Mouse (Mus musculus) midbrain, embryonic 12.5 days (tissue): ENCODE results near the gene Tsc22d1. TPM values are rescaled to one million over a fixed set of nuclear protein-coding genes. Genes with fewer than 3 reads are reported as not detected.

ENCODE experiments used
- ATAC-seq: fragments of 200-750 bp; cut with Nextera tagmentation; 2 replicates; pipeline ENCODE4 v1.8.0; 2017; ENCODE audit warnings: low read depth, moderate TSS enrichment, moderate library complexity; ENCODE audit not compliant: low FRiP score
- H3K27ac ChIP-seq: fragments of 300-500 bp; sonication (generic); replicated peaks from 2 replicates; pipeline ENCODE4 v1.5.1; 2016; ENCODE audit warnings: mild to moderate bottlenecking
- H3K27me3 ChIP-seq: fragments of 300-500 bp; sonication (generic); 2 replicates; pipeline ENCODE4 v1.6.1; 2016; ENCODE audit warnings: mild to moderate bottlenecking
- H3K36me3 ChIP-seq: fragments of 300-500 bp; sonication (generic); 2 replicates; pipeline ENCODE4 v1.6.1; 2016
- H3K4me1 ChIP-seq: fragments of 300-500 bp; sonication (generic); 2 replicates; pipeline ENCODE4 v1.6.1; 2016
- H3K4me2 ChIP-seq: fragments of 300-500 bp; sonication (generic); replicated peaks from 2 replicates; pipeline ENCODE4 v1.6.1; 2016; ENCODE audit warnings: mild to moderate bottlenecking, moderate library complexity
- H3K4me3 ChIP-seq: fragments of 300-500 bp; sonication (generic); 2 replicates; pipeline ENCODE4 v1.5.1; 2016; ENCODE audit warnings: mild to moderate bottlenecking
- H3K9ac ChIP-seq: fragments of 300-500 bp; sonication (generic); replicated peaks from 2 replicates; pipeline ENCODE4 v1.6.1; 2016; ENCODE audit warnings: mild to moderate bottlenecking, moderate library complexity
- H3K9me3 ChIP-seq: fragments of 300-500 bp; sonication (generic); 2 replicates; pipeline ENCODE4 v1.6.1; 2016; ENCODE audit warnings: mild to moderate bottlenecking
- WGBS: fragments of 180-500 bp; shearing (Covaris S2); methylation state at CpG from one replicate; pipeline ENCODE4 v1.1.7; 2016; 5-methylcytosine and 5-hydroxymethylcytosine counted together
- polyA plus RNA-seq: library from polyadenylated mRNA; unstranded; fragments of >200 nt; fragmentation: Nextera tagmentation; extraction: Ambion mirVana; gene quantifications from 2 replicates; pipeline ENCODE4 v1.2.1, GENCODE M21; 2016

Tsc22d1 gene
- polyA plus RNA-seq, 1 experiment from 2014 or later = 539 TPM

- no peak overlapping the region for H3K27ac ChIP-seq
- 91% methylated on average over 20 of the region's 20 CpGs for WGBS
These were observed 112.4 kb downstream of the Tsc22d1 start for GRCm38 (mm10) chr14:76527030-76527719.

GRCm38 (mm10) chr14:76527758-76528313 is 113.1 kb downstream of the Tsc22d1 start:
- no peaks in the 10 kb centered on the region for H3K36me3 ChIP-seq
- peaks cover 3% of the 10 kb centered on the region; the same call in 1 of the 2 replicates for H3K27me3 ChIP-seq
- H3K27ac ChIP-seq = no peak overlapping the region
- ATAC-seq = no peak
- no peaks in the 10 kb centered on the region for H3K9me3 ChIP-seq
- H3K4me3 ChIP-seq = no peak overlapping the region
- H3K4me1 ChIP-seq = peaks cover 9% of the 10 kb centered on the region
- 72% methylated on average over 9 of the region's 9 CpGs for WGBS
- H3K4me2 ChIP-seq = no peak overlapping the region
- no peak overlapping the region for H3K9ac ChIP-seq

More at GRCm38 (mm10) chr14:76527030-76527719, 112.4 kb downstream of the Tsc22d1 start:
- no peak overlapping the region for H3K4me3 ChIP-seq
- no peaks in the 10 kb centered on the region for H3K9me3 ChIP-seq
- H3K4me2 ChIP-seq = no peak overlapping the region
- H3K9ac ChIP-seq = no peak overlapping the region
- peaks cover 7% of the 10 kb centered on the region for H3K4me1 ChIP-seq
- ATAC-seq = no peak
- H3K36me3 ChIP-seq = no peaks in the 10 kb centered on the region
- H3K27me3 ChIP-seq = peaks cover 3% of the 10 kb centered on the region; the same call in 1 of the 2 replicates

- H3K9me3 ChIP-seq = no peaks in the 10 kb centered on the region
- H3K4me3 ChIP-seq = no peak overlapping the region
- ATAC-seq = no peak
- WGBS = 49% methylated on average over 5 of the region's 5 CpGs
- H3K9ac ChIP-seq = no peak overlapping the region
- H3K27ac ChIP-seq = no peak overlapping the region
- H3K4me2 ChIP-seq = no peak overlapping the region
- H3K4me1 ChIP-seq = peaks cover 17% of the 10 kb centered on the region
- peaks cover 3% of the 10 kb centered on the region; the same call in 1 of the 2 replicates for H3K27me3 ChIP-seq
- H3K36me3 ChIP-seq = no peaks in the 10 kb centered on the region
These were observed 113.9 kb downstream of the Tsc22d1 start for GRCm38 (mm10) chr14:76528641-76529040.

- no peak for ATAC-seq
- Histone ChIP-seq H3K9ac (no peak overlapping the region), H3K36me3 (no peaks in the 10 kb centered on the region), H3K27ac (no peak overlapping the region), H3K4me1 (peaks cover 20% of the 10 kb centered on the region), H3K9me3 (no peaks in the 10 kb centered on the region), H3K27me3 (peaks cover 3% of the 10 kb centered on the region; the same call in 1 of the 2 replicates), H3K4me3 (no peak overlapping the region), H3K4me2 (no peak overlapping the region)
- 91% methylated on average over 7 of the region's 7 CpGs for WGBS
These were observed 116.4 kb downstream of the Tsc22d1 start for GRCm38 (mm10) chr14:76531027-76531660.

GRCm38 (mm10) chr14:76532257-76533169 is 117.8 kb downstream of the Tsc22d1 start:
- peaks cover 20% of the 10 kb centered on the region for H3K4me1 ChIP-seq
- peak overlapping the region; percentile 50 for H3K4me2 ChIP-seq
- no peaks in the 10 kb centered on the region for H3K9me3 ChIP-seq
- peak; percentile 89 for ATAC-seq
- peak overlapping the region; percentile 27 for H3K4me3 ChIP-seq
- peak overlapping the region; percentile 44 for H3K9ac ChIP-seq
- H3K36me3 ChIP-seq = no peaks in the 10 kb centered on the region
- peak overlapping the region; percentile 80 for H3K27ac ChIP-seq
- peaks cover 3% of the 10 kb centered on the region; the same call in 1 of the 2 replicates for H3K27me3 ChIP-seq
- WGBS = 37% methylated on average over 20 of the region's 20 CpGs

GRCm38 (mm10) chr14:76533170-76533815 is 118.5 kb downstream of the Tsc22d1 start:
- no peaks in the 10 kb centered on the region for H3K9me3 ChIP-seq
- ATAC-seq = peak; percentile 61
- peak overlapping the region; percentile 44 for H3K9ac ChIP-seq
- peaks cover under 1% of the 10 kb centered on the region; the same call in 1 of the 2 replicates for H3K27me3 ChIP-seq
- peak overlapping the region; percentile 27 for H3K4me3 ChIP-seq
- H3K36me3 ChIP-seq = no peaks in the 10 kb centered on the region
- WGBS = 26% methylated on average over 9 of the region's 10 CpGs
- peaks cover 19% of the 10 kb centered on the region for H3K4me1 ChIP-seq
- H3K27ac ChIP-seq = peak overlapping the region; percentile 80
- peak overlapping the region; percentile 50 for H3K4me2 ChIP-seq

- no peak for ATAC-seq
These were observed 120.3 kb downstream of the Tsc22d1 start for GRCm38 (mm10) chr14:76535096-76535495.

GRCm38 (mm10) chr14:76536921-76537320 is 122.2 kb downstream of the Tsc22d1 start:
- Histone ChIP-seq H3K27ac (no peak overlapping the region), H3K4me1 (peaks cover 13% of the 10 kb centered on the region), H3K4me3 (no peak overlapping the region), H3K9ac (no peak overlapping the region), H3K9me3 (no peaks in the 10 kb centered on the region), H3K36me3 (no peaks in the 10 kb centered on the region), H3K27me3 (no peaks in the 10 kb centered on the region), H3K4me2 (no peak overlapping the region)
- no peak for ATAC-seq
- WGBS = 30% methylated on average over 6 of the region's 6 CpGs

More at GRCm38 (mm10) chr14:76535096-76535495, 120.3 kb downstream of the Tsc22d1 start:
- H3K9ac ChIP-seq = no peak overlapping the region
- H3K4me1 ChIP-seq = peaks cover 13% of the 10 kb centered on the region
- WGBS = 83% methylated on average over 1 of the region's 1 CpGs
- no peak overlapping the region for H3K4me3 ChIP-seq
- H3K9me3 ChIP-seq = no peaks in the 10 kb centered on the region
- H3K27me3 ChIP-seq = no peaks in the 10 kb centered on the region
- no peak overlapping the region for H3K27ac ChIP-seq
- H3K36me3 ChIP-seq = no peaks in the 10 kb centered on the region
- no peak overlapping the region for H3K4me2 ChIP-seq

GRCm38 (mm10) chr14:76540005-76540670 is 125.4 kb downstream of the Tsc22d1 start:
- Histone ChIP-seq H3K9ac (no peak overlapping the region), H3K27ac (no peak overlapping the region), H3K4me3 (no peak overlapping the region), H3K36me3 (no peaks in the 10 kb centered on the region), H3K4me2 (no peak overlapping the region), H3K9me3 (no peaks in the 10 kb centered on the region), H3K4me1 (no peaks in the 10 kb centered on the region), H3K27me3 (no peaks in the 10 kb centered on the region)
- 95% methylated on average over 5 of the region's 5 CpGs for whole genome bisulfite sequencing
- no peak for ATAC-seq

GRCm38 (mm10) chr14:76541341-76541740 is 126.6 kb downstream of the Tsc22d1 start:
- WGBS = 80% methylated on average over 2 of the region's 2 CpGs
- no peaks in the 10 kb centered on the region for H3K9me3 ChIP-seq
- no peaks in the 10 kb centered on the region for H3K27me3 ChIP-seq
- no peak overlapping the region for H3K4me3 ChIP-seq
- H3K9ac ChIP-seq = no peak overlapping the region
- H3K36me3 ChIP-seq = no peaks in the 10 kb centered on the region
- no peak overlapping the region for H3K4me2 ChIP-seq
- ATAC-seq = no peak
- 0 out of 2 replicates have a peak overlapping the region, but pooled peaks have one; percentile 42 for H3K27ac ChIP-seq
- H3K4me1 ChIP-seq = peaks cover 3% of the 10 kb centered on the region
